Mouse (Mus musculus): ENCODE results near the gene Gm10553.
"Not testable (repeated sequence)": the region's sequence is repeated elsewhere in the genome, so short reads cannot be mapped to it uniquely, and the experiment has no call there.

The Gm10553 gene

DNA sequence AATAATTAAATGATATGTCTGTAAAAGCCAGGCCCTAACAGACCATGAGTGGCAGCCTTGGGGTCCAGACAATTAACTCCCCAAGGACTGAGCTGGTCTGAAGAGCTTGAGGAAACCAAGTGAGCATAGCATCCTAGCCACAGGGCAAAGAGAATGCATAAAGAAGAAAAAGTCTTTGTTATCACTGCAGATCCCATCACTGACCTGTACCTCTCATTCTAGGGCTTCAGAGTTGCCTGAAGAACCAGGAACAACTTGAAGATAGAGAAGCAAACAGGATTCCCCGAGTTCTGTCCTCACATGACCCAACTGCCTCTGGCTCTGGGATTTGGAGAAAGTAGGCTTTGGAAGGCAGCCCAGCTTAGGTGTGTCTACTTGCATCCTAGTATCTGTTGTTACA is at the start of gene Gm10553:
Gene Gm10553, plus strand, starts transcription at position 301 of the 400 bp plus-strand sequence.
- not testable (repeated sequence) for DNase-seq

DNA sequence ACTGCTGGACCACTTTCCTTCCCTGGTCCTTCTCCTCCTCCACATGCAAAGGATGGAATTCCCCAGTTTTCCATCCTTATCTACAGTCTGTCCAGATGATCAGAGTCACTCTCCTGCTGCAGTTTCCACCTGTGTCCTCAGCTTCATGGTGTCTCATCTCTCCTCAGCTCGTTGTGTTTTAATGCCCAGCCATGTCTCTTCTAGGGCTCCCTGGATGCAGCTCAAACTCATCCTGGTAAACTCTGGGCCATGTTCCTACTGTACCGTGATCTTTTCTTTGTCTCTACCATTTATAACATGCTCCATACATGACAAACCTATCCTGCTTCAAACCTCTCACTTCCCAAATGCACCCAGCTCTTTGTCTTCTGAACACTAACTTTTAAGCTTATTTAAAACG is 28.3 kb upstream of the Gm10553 start:
- not testable (repeated sequence) for DNase-seq

GRCm38 (mm10) chr1:85073099-85073498 is 26.9 kb upstream of the Gm10553 start:
- not testable (repeated sequence) for DNase-seq

- not testable (repeated sequence) for DNase-seq
Measured at GRCm38 (mm10) chr1:85084803-85085202, 15.2 kb upstream of the Gm10553 start.

DNA sequence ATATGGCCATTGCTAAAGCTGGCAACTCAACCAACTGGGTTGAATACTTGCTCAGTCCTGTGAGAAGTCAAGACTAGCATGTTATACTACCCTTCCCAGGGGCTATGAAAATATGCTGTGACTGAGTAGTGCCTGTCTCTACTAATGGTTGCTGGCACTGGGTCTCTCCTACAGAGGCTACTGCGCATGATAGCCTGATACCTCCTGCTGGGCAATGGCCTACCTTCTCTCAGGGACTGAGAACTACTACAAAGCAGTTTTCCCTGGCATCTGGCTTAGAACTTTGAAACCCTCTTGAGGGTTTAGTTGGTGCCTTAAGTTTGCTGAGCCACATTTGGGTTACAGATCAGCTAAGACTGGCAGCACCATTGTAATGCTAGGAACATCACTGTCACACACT is 13.8 kb upstream of the Gm10553 start:
- not testable (repeated sequence) for DNase-seq

DNA sequence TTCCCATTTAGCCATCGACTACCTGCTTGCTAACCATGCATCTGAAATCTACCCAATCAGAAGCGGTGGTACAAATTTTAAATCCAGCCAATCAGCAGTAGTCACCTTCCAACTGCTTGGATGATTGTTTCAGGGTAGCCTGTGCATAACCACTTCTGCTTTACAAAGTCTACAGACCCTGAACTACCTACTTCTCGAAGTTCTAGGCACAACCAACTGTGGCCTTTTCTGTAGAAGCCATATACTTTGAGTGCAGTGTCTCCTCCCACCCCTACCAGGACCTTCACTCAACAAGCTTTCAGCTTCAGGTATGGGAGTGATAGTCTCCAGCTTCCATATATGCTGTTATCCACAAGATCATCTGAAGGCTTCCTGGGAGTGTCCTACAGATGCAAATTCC is 7.8 kb upstream of the Gm10553 start:
- DNase-seq: not testable (repeated sequence)

- not testable (repeated sequence) for DNase-seq
Measured at GRCm38 (mm10) chr1:85093011-85093572, 6.9 kb upstream of the Gm10553 start.

DNA sequence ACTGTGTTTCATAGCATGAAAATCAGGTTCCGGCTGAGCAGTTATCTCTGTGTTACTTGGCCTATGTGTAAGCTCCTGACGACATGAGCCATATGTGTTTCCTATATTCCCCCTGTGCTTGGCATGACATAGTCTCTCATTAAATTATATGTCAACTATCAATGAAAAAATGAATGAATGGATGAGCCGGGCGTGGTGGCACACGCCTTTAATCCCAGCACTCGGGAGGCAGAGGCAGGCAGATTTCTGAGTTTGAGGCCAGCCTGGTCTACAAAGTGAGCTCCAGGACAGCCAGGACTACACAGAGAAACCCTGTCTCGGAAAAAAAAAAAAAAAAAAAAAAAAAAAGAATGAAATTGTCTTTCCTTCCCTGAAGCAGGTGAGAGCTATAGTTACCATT is 883 bp upstream of the Gm10553 start:
- DNase-seq: not testable (repeated sequence)

DNA sequence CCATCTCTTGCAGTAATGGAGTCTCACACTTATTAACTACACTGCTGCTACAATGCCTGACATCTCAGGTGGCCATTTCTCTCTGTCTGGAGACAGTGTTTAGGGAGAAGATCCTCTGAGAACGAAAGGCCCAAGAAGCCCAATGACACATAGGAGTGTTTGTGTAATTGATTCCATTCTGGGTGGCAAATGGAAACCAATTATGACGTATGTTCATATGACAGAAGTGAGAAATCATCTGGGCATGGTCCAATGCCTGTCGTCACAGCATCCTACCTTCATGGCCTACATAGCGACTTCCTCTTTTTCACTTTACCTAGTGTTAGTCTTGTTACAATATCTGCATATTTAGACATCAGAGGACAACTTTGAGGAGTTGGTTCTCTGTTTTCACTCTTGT is 1.8 kb downstream of the Gm10553 start:
- DNase-seq: not testable (repeated sequence)

DNA sequence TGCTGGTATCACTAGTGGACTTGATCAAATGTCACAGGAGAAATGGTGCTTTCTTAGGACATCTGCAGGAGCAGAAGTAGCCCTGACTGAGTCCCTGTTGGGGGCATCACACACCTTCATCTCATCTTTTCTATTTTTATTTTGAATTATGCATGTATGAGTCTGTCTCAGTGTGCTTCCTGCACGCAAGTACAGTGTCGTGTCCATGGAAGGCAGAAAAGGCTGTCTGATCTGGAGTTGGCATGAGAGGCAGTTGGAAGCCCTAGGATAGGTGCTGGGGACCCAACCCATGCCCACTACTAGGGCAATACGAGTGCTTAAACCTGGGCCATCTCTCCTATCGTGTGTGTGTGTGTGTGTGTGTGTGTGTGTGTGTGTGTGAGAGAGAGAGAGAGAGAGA is 5.4 kb downstream of the Gm10553 start:
- not testable (repeated sequence) for DNase-seq

DNA sequence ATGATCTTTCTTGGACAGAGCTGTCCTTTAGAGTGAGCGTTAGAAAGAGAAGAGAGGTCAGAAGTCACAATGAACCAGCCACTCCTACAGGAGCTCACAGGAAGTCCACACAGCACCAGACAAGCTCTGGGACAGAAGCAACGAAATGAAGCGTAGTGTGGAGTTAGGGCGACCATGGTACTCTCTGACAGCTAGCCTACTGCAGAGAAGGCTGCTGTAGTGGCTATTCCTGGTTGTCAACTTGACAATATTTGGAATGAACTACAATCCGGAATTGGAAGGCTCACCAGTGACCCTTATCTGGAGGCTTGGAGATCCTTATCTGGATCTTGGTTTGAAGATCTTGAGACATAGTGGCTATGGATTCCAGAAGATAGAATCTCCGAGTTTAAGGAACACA is 6.0 kb downstream of the Gm10553 start:
- DNase-seq: not testable (repeated sequence)

GRCm38 (mm10) chr1:85109753-85110152 is 9.8 kb downstream of the Gm10553 start, which contains the start of gene A530032D15Rik:
TSS of gene A530032D15Rik (minus strand) at chr1:85109853.
- not testable (repeated sequence) for DNase-seq

GRCm38 (mm10) chr1:85110876-85111275 is 10.9 kb downstream of the Gm10553 start:
- DNase-seq: not testable (repeated sequence)

DNA sequence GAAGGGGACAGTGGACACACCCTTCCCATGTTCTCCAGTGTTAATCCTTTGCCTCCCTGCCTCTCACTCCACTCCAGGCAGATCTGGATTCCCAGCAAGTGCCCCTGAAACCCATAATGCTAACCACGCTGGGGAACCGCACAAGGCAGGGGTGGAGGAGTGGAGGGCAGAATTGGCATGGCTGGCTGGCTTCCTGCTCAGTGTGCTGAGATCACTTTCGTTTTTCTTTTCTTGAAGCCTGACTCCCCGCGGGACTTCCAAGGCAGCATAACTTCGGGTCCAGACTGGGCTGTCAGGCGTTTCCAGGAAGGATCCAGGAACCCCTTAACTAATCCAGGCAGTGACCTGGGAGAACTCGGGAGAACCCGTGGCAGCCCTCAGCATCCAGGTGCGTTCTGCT is 11.6 kb downstream of the Gm10553 start:
- peak in 1 of 2 experiments; percentile 42 for DNase-seq

DNA sequence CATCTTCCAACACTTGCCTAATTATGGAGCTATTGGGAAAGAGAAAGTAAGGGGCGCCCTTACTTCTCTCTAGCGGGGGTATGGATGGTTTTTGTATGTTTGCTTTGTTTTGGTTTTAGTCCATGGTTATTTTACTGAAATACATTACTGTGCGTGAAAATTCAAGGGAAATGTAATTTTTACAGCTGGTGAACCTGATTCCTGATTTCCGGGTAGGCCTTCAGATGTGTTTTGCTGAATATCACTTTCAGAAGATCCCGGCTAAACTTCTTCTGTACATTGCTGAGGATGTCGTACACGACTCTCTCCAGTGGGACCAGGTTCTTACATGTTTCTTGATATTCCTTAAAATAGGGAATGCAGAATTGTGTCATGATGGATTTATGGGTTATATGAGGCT is 12.3 kb downstream of the Gm10553 start:
- DNase-seq: not testable (repeated sequence)

- not testable (repeated sequence) for DNase-seq
Measured at GRCm38 (mm10) chr1:85112889-85113288, 12.9 kb downstream of the Gm10553 start.

- not testable (repeated sequence) for DNase-seq
Measured at GRCm38 (mm10) chr1:85114078-85114477, 14.1 kb downstream of the Gm10553 start.

GRCm38 (mm10) chr1:85114666-85115402 is 14.9 kb downstream of the Gm10553 start:
- DNase-seq: not testable (repeated sequence)

DNA sequence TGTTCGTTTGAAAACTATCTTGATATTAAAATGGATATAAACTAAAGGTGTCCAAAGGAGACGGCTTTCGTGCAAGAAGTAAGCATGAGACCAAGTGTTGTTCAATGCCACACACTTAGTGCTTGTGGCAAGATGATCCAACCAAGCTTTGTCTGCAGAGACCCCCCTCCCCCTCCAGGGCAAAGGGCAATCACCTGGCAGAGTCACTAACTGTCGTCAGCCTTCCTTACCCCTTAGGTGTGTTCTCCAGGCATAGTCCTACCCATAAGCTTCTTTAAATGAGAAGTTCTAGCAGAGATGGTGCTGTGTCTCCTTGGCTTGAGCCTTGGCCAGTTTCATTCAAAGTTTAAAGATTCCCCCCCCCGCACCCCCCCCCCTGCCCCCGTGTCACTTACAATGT is 17.6 kb downstream of the Gm10553 start:
- DNase-seq: not testable (repeated sequence)

DNA sequence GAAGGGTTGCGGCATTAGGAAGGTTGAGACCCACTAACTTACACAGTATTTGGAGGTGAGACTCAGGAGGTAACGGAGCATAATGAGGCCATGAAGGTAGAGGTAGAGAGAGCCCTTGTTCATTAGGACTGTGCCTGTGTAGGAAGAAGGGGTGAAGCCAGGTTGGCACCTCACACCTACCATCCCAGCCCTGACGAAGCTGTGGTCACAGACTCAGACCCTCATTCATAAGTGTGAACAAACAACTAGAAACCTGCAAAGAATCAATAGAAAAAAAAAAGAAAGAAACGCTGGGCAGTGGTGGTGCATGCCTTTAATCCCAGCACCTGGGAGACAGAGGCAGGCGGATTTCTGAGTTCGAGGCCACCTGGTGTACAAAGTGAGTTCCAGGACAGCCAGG is 18.4 kb downstream of the Gm10553 start:
- not testable (repeated sequence) for DNase-seq

DNA sequence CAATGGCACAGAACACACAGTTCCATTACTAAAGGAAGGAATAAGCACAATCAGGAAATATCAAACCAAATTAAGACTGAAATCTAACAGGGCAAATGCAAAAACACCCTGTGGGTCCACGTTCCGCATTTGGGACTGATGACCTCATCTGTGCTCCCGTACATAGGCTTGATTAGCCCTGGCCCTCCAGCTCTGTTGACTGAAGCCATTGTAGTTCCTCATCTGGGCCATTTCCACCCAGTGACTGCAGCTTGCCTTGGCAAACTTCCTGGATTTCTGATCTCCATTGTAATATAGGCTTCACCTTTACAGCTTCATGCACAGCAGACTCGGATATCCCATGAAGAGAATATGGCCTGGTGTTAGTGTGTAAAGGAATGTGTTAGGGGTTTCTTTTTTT is 21.9 kb downstream of the Gm10553 start:
- not testable (repeated sequence) for DNase-seq

- not testable (repeated sequence) for DNase-seq
Measured at GRCm38 (mm10) chr1:85133671-85134070, 33.7 kb downstream of the Gm10553 start.
